Comparison of ENCODE assay signal across 8 mouse cellular contexts in genomic region chr12:76405183-76405970, GRCm38 (mm10). TPM values are rescaled to one million over a fixed set of nuclear protein-coding genes. Genes with fewer than 3 reads are reported as not detected.
DNase-seq lines count a peak whose midpoint lies in the region; ATAC-seq and TF ChIP-seq lines count a peak whose summit lies in the region.

No protein-coding gene starts in this region.

- H3K9ac ChIP-seq in lung, embryonic 14.5 days: no peak overlapping the region
- 0 out of 2 replicates have a peak overlapping the region, but pooled peaks have one; percentile 18 for H3K9ac ChIP-seq in heart, postnatal 0 days (replicated peaks; ENCODE audit: low read depth, low read length)

- peak overlapping the region; percentile 71 for H3K4me3 ChIP-seq in lung, embryonic 14.5 days (ENCODE audit: low read depth, low read length)
- peak overlapping the region; percentile 76 for H3K4me3 ChIP-seq in heart, postnatal 0 days (ENCODE audit: low read depth, low read length)
- peak overlapping the region; percentile 87 for H3K4me3 ChIP-seq in layer of hippocampus, adult 2 months

- H3K9me3 ChIP-seq in lung, embryonic 14.5 days (ENCODE audit: low read depth, low read length): no peaks in the 10 kb centered on the region
- H3K9me3 ChIP-seq in heart, postnatal 0 days (replicated peaks; ENCODE audit: control insufficient read depth, low read length): no peaks in the 10 kb centered on the region

- H3K27me3 ChIP-seq in lung, embryonic 14.5 days (ENCODE audit: insufficient read depth, low read length): peaks cover 34% of the 10 kb centered on the region
- peaks cover 17% of the 10 kb centered on the region; the same call in 1 of the 2 replicates for H3K27me3 ChIP-seq in heart, postnatal 0 days (ENCODE audit: control insufficient read depth, insufficient read depth, low read length)

- no peak for TF ChIP-seq CTCF in lung, embryonic 14.5 days (IDR thresholded peaks at IDR 0.05; ENCODE audit: low read depth)
- no peak for TF ChIP-seq CTCF in heart, postnatal 0 days (IDR thresholded peaks at IDR 0.05; ENCODE audit: low read depth)
- 0 out of 2 replicates have a peak, but pooled peaks have one; percentile 12 for TF ChIP-seq CTCF in layer of hippocampus, adult 2 months (conservative IDR thresholded peaks at IDR 0.05)

- peak; percentile 47 for DNase-seq in lung, embryonic 14.5 days
- no peak for DNase-seq in lung, adult 18-20 months
- peak; percentile 48 for DNase-seq in embryo, embryonic 9.5 days (ENCODE audit: extremely low spot score)
- DNase-seq in heart, postnatal 0 days (ENCODE audit: low spot score): no peak
- DNase-seq in layer of hippocampus, adult 2 months (ENCODE audit: low spot score in 2 of 2): peak; percentile 16 to 41
- DNase-seq in lung, postnatal 10 days: peak; percentile 25
- DNase-seq in right cerebral cortex, adult 2 months (ENCODE audit: low spot score in 2 of 2): peak; percentile 31 to 50
- DNase-seq in urinary bladder, postnatal 36 days (ENCODE audit: low spot score in 2 of 2): peak; percentile 4 to 15

- TF ChIP-seq EP300 in heart, postnatal 0 days (IDR thresholded peaks at IDR 0.05; ENCODE audit: low read depth): no peak

- no peaks in the 10 kb centered on the region for H3K36me3 ChIP-seq in lung, embryonic 14.5 days (ENCODE audit: insufficient read depth)
- no peaks in the 10 kb centered on the region for H3K36me3 ChIP-seq in heart, postnatal 0 days (replicated peaks; ENCODE audit: control insufficient read depth, insufficient read depth, low read length)

- 2% methylated on average over 64 of the region's 64 CpGs for WGBS in lung, embryonic 14.5 days
- WGBS in heart, postnatal 0 days: 4% methylated on average over 64 of the region's 64 CpGs

- H3K4me1 ChIP-seq in lung, embryonic 14.5 days (ENCODE audit: insufficient read depth): peaks cover 11% of the 10 kb centered on the region
- H3K4me1 ChIP-seq in heart, postnatal 0 days (ENCODE audit: control insufficient read depth, insufficient read depth): peaks cover 16% of the 10 kb centered on the region

- no peak overlapping the region for H3K27ac ChIP-seq in lung, embryonic 14.5 days (ENCODE audit: low read depth)
- H3K27ac ChIP-seq in heart, postnatal 0 days (ENCODE audit: low read depth): no peak overlapping the region
- peak overlapping the region; percentile 93 for H3K27ac ChIP-seq in layer of hippocampus, adult 2 months

- ATAC-seq in lung, embryonic 14.5 days (ENCODE audit: insufficient read depth): no peak
- no peak for ATAC-seq in heart, postnatal 0 days (ENCODE audit: insufficient read depth, low read depth)

- peak overlapping the region; percentile 84 for H3K4me2 ChIP-seq in lung, embryonic 14.5 days
- H3K4me2 ChIP-seq in heart, postnatal 0 days (ENCODE audit: low read depth, low read length): peak overlapping the region; percentile 76

RNA-seq across cellular contexts. Expression of gene Hspa2, which starts 1.4 kb away (rescaled TPM):
- polyA plus RNA-seq in lung, embryonic 14.5 days (2014; fragmentation: Nextera tagmentation; extraction: Ambion mirVana): 6.0 TPM in 2 replicates
- total RNA-seq in heart, postnatal 0 days (2014; rRNA removed; ENCODE audit: low replicate concordance): 8.7 and 13.2 TPM in 2 replicates
- polyA plus RNA-seq in heart, postnatal 0 days (2015; fragmentation: Nextera tagmentation; extraction: Ambion mirVana): 13.7 and 15.0 TPM in 2 replicates
- total RNA-seq in layer of hippocampus, adult 2 months (2021): 100 to 1,000 TPM; 114 to 117 TPM

RNA-seq across cellular contexts. Expression of gene Ppp1r36, which starts 12.0 kb away (rescaled TPM):
- 2.8 and 3.2 TPM in 2 replicates for polyA plus RNA-seq in lung, embryonic 14.5 days (2014; fragmentation: Nextera tagmentation; extraction: Ambion mirVana)
- not detected in 2 replicates for total RNA-seq in heart, postnatal 0 days (2014; rRNA removed; ENCODE audit: low replicate concordance)
- 1.5 and 1.7 TPM in 2 replicates for polyA plus RNA-seq in heart, postnatal 0 days (2015; fragmentation: Nextera tagmentation; extraction: Ambion mirVana)
- total RNA-seq in layer of hippocampus, adult 2 months (2021): 1 to 10 TPM; 1.9 TPM

RNA-seq across cellular contexts. Expression of gene Zbtb1, which starts 35.3 kb away (rescaled TPM):
- polyA plus RNA-seq in lung, embryonic 14.5 days (2014; fragmentation: Nextera tagmentation; extraction: Ambion mirVana): 12.6 and 13.2 TPM in 2 replicates
- 2.8 and 5.0 TPM in 2 replicates for total RNA-seq in heart, postnatal 0 days (2014; rRNA removed; ENCODE audit: low replicate concordance)
- 4.4 and 4.6 TPM in 2 replicates for polyA plus RNA-seq in heart, postnatal 0 days (2015; fragmentation: Nextera tagmentation; extraction: Ambion mirVana)
- total RNA-seq in layer of hippocampus, adult 2 months (2021): 1 to 10 TPM; 7.2 to 8.3 TPM

RNA-seq across cellular contexts. Expression of gene Zbtb25, which starts 36.0 kb away (rescaled TPM):
- polyA plus RNA-seq in lung, embryonic 14.5 days (2014; fragmentation: Nextera tagmentation; extraction: Ambion mirVana): 18.4 and 19.4 TPM in 2 replicates
- total RNA-seq in heart, postnatal 0 days (2014; rRNA removed; ENCODE audit: low replicate concordance): 8.1 and 26.1 TPM in 2 replicates
- polyA plus RNA-seq in heart, postnatal 0 days (2015; fragmentation: Nextera tagmentation; extraction: Ambion mirVana): 8.6 and 10.4 TPM in 2 replicates
- total RNA-seq in layer of hippocampus, adult 2 months (2021): 10 to 100 TPM; 17.6 to 23.6 TPM

Comparison
In these comparisons a context has a peak if more than half of its experiments do, and no peak if none do; other contexts are left out.
1. DNase-seq: peak in lung, embryonic 14.5 days (single experiment), embryo, embryonic 9.5 days (single experiment), layer of hippocampus, adult 2 months (2 of 2), lung, postnatal 10 days (single experiment), right cerebral cortex, adult 2 months (2 of 2) and urinary bladder, postnatal 36 days (2 of 2); none in lung, adult 18-20 months (0 of 2) and heart, postnatal 0 days (single experiment).
2. Peak in every context shown above with its lines, with median percentiles within 50 percentile points of each other: H3K4me3 ChIP-seq.